Mouse (Mus musculus) forebrain, postnatal 0 days (tissue): ENCODE data around the gene Relt. TPM values are rescaled to one million over a fixed set of nuclear protein-coding genes. Genes with fewer than 3 reads are reported as not detected.

Experiments used
- ATAC-seq: fragments of 200-750 bp; cut with Nextera tagmentation; 2 replicates; pipeline ENCODE4 v1.8.0; 2017; ENCODE audit warnings: mild to moderate bottlenecking, moderate library complexity
- DNase-seq: peaks from one replicate; pipeline ENCODE4 v3.0.0-alpha.2; 2015
- H3K27ac ChIP-seq: fragments of 300-500 bp; sonication (generic); 2 replicates; pipeline ENCODE4 v1.5.1; 2014; ENCODE audit warnings: low read depth, mild to moderate bottlenecking, antibody characterized with exemption, low read length, moderate library complexity, mixed read lengths
- H3K27me3 ChIP-seq: fragments of 300-500 bp; sonication (generic); 2 replicates; pipeline ENCODE4 v1.6.1; 2014; ENCODE audit warnings: mild to moderate bottlenecking, low read length, mixed read lengths; ENCODE audit not compliant: insufficient read depth
- H3K36me3 ChIP-seq: fragments of 300-500 bp; sonication (generic); 2 replicates; pipeline ENCODE4 v1.6.1; 2014; ENCODE audit warnings: mild to moderate bottlenecking, moderate library complexity; ENCODE audit not compliant: insufficient read depth
- H3K4me1 ChIP-seq: fragments of 300-500 bp; sonication (generic); 2 replicates; pipeline ENCODE4 v1.6.1; 2014; ENCODE audit warnings: antibody characterized with exemption; ENCODE audit not compliant: insufficient read depth
- H3K4me2 ChIP-seq: fragments of 300-500 bp; sonication (generic); 2 replicates; pipeline ENCODE4 v1.6.1; 2014; ENCODE audit warnings: low read depth, mild to moderate bottlenecking, moderate library complexity
- H3K4me3 ChIP-seq: fragments of 300-500 bp; sonication (generic); 2 replicates; pipeline ENCODE4 v1.5.1; 2014; ENCODE audit warnings: low read depth, low read length, mixed read lengths
- H3K9ac ChIP-seq: fragments of 300-500 bp; sonication (generic); 2 replicates; pipeline ENCODE4 v1.6.1; 2014; ENCODE audit warnings: mild to moderate bottlenecking
- H3K9me3 ChIP-seq: fragments of 300-500 bp; sonication (generic); 2 replicates; pipeline ENCODE4 v1.6.1; 2016; ENCODE audit warnings: low read length
- CTCF ChIP-seq: sonication (generic); IDR thresholded peaks from 2 replicates; pipeline ENCODE4 v1.5.1; 2016; ENCODE audit warnings: antibody characterized with exemption, control low read depth, low read depth
- whole genome bisulfite sequencing: fragments of 180-500 bp; shearing (Covaris S2); extraction: QIAGEN DNeasy Blood & Tissue Kit; methylation state at CpG from one replicate; pipeline ENCODE4 v1.1.7; 2014; 5-methylcytosine and 5-hydroxymethylcytosine counted together
- polyA plus RNA-seq: library from polyadenylated mRNA; unstranded; fragments of >200 nt; fragmentation: Nextera tagmentation; extraction: Ambion mirVana; gene quantifications from 2 replicates; pipeline ENCODE4 v1.2.1, GENCODE M21; 2015
- total RNA-seq: library from RNA; depleted of rRNA; stranded (reverse); fragments of >200 nt; gene quantifications from 2 replicates; pipeline ENCODE4 v1.2.3, GENCODE M21; 2014

Relt gene
- total and polyA plus RNA-seq, 2 experiments from 2014 or later: 4.4 to 8.3 TPM

- no peak overlapping the region for H3K4me3 ChIP-seq
- no peak for DNase-seq
- H3K27me3 ChIP-seq: no peaks in the 10 kb centered on the region
- no peaks in the 10 kb centered on the region for H3K4me1 ChIP-seq
- no peaks in the 10 kb centered on the region for H3K9me3 ChIP-seq
- H3K9ac ChIP-seq: no peak overlapping the region
- peaks cover 8% of the 10 kb centered on the region for H3K36me3 ChIP-seq
- WGBS: 93% methylated on average over 6 of the region's 6 CpGs
- no peak for ATAC-seq
- no peak overlapping the region for H3K27ac ChIP-seq
- TF ChIP-seq CTCF: no peak
- no peak overlapping the region for H3K4me2 ChIP-seq
Measured at GRCm38 (mm10) chr7:100841608-100842007, 21.6 kb downstream of the Relt start.

- H3K9me3 ChIP-seq: no peaks in the 10 kb centered on the region
- 100% methylated on average over 1 of the region's 1 CpGs for WGBS
- H3K4me3 ChIP-seq: no peak overlapping the region
- DNase-seq (no peak), ATAC-seq (no peak)
- H3K27ac ChIP-seq: no peak overlapping the region
- no peak overlapping the region for H3K4me2 ChIP-seq
- H3K36me3 ChIP-seq: peaks cover 15% of the 10 kb centered on the region
- H3K4me1 ChIP-seq: no peaks in the 10 kb centered on the region
- H3K27me3 ChIP-seq: no peaks in the 10 kb centered on the region
- H3K9ac ChIP-seq: no peak overlapping the region
- TF ChIP-seq CTCF: no peak
Measured at GRCm38 (mm10) chr7:100840906-100841305, 22.3 kb downstream of the Relt start.

GRCm38 (mm10) chr7:100839632-100840402 is 23.4 kb downstream of the Relt start:
- H3K9me3 ChIP-seq: no peaks in the 10 kb centered on the region
- H3K36me3 ChIP-seq: peaks cover 26% of the 10 kb centered on the region
- no peak for DNase-seq
- H3K4me3 ChIP-seq: no peak overlapping the region
- H3K4me2 ChIP-seq: no peak overlapping the region
- no peak for ATAC-seq
- H3K27ac ChIP-seq: no peak overlapping the region
- no peaks in the 10 kb centered on the region for H3K27me3 ChIP-seq
- no peak for TF ChIP-seq CTCF
- 62% methylated on average over 6 of the region's 6 CpGs for WGBS
- H3K9ac ChIP-seq: no peak overlapping the region
- H3K4me1 ChIP-seq: no peaks in the 10 kb centered on the region

- ATAC-seq (no peak), DNase-seq (no peak)
- TF ChIP-seq CTCF: no peak
- Histone ChIP-seq H3K27me3 (no peaks in the 10 kb centered on the region), H3K4me2 (no peak overlapping the region), H3K4me3 (no peak overlapping the region), H3K9me3 (no peaks in the 10 kb centered on the region), H3K27ac (no peak overlapping the region), H3K4me1 (no peaks in the 10 kb centered on the region), H3K9ac (no peak overlapping the region), H3K36me3 (peaks cover 39% of the 10 kb centered on the region)
- 67% methylated on average over 1 of the region's 1 CpGs for WGBS
Measured at GRCm38 (mm10) chr7:100837701-100838100, 25.5 kb downstream of the Relt start.

GRCm38 (mm10) chr7:100836657-100837056 is 26.6 kb downstream of the Relt start:
- Histone ChIP-seq H3K27ac (no peak overlapping the region), H3K36me3 (peaks cover 39% of the 10 kb centered on the region), H3K9ac (no peak overlapping the region), H3K27me3 (no peaks in the 10 kb centered on the region), H3K4me1 (no peaks in the 10 kb centered on the region), H3K4me3 (no peak overlapping the region), H3K9me3 (no peaks in the 10 kb centered on the region), H3K4me2 (no peak overlapping the region)
- 93% methylated on average over 10 of the region's 10 CpGs for WGBS
- TF ChIP-seq CTCF: no peak
- no peak for ATAC-seq
- DNase-seq: no peak

GRCm38 (mm10) chr7:100835711-100836110 is 27.5 kb downstream of the Relt start:
- Histone ChIP-seq H3K4me2 (no peak overlapping the region), H3K4me3 (no peak overlapping the region), H3K27me3 (no peaks in the 10 kb centered on the region), H3K9ac (no peak overlapping the region), H3K4me1 (no peaks in the 10 kb centered on the region), H3K9me3 (no peaks in the 10 kb centered on the region), H3K36me3 (peaks cover 39% of the 10 kb centered on the region), H3K27ac (no peak overlapping the region)
- TF ChIP-seq CTCF: no peak
- 92% methylated on average over 6 of the region's 6 CpGs for WGBS
- DNase-seq (no peak), ATAC-seq (no peak)

- H3K4me3 ChIP-seq: no peak overlapping the region
- no peak for TF ChIP-seq CTCF
- 92% methylated on average over 7 of the region's 7 CpGs for WGBS
- no peaks in the 10 kb centered on the region for H3K9me3 ChIP-seq
- H3K27me3 ChIP-seq: no peaks in the 10 kb centered on the region
- ATAC-seq (no peak), DNase-seq (no peak)
- no peak overlapping the region for H3K9ac ChIP-seq
- no peaks in the 10 kb centered on the region for H3K4me1 ChIP-seq
- H3K36me3 ChIP-seq: peaks cover 39% of the 10 kb centered on the region
- H3K27ac ChIP-seq: no peak overlapping the region
- H3K4me2 ChIP-seq: no peak overlapping the region
Measured at GRCm38 (mm10) chr7:100835168-100835567, 28.1 kb downstream of the Relt start.
